In genomic region chr19:31762411-31763245, GRCm38 (mm10) we compare ENCODE assay signal across 8 mouse cellular contexts. TPM values are rescaled to one million over a fixed set of nuclear protein-coding genes. Genes with fewer than 3 reads are reported as not detected.
DNase-seq lines count a peak whose midpoint lies in the region; ATAC-seq lines count a peak whose summit lies in the region.

No protein-coding gene starts in this region.

- intact Hi-C loops in heart, postnatal 25 days (cut with DNase I), result loop anchor here (10.0 kb wide), 3 partner anchors 202 to 1518 kb away; partner anchors contain the start of gene Cstf2t

- no peak overlapping the region; the same call in 1 of the 2 replicates for H3K9ac ChIP-seq in forebrain, embryonic 11.5 days (ENCODE audit: low read length)

- no peaks in the 10 kb centered on the region for H3K36me3 ChIP-seq in forebrain, embryonic 11.5 days (ENCODE audit: control insufficient read depth, insufficient read depth, low read length)
- H3K36me3 ChIP-seq in limb, embryonic 10.5 days, result no peaks in the 10 kb centered on the region
- H3K36me3 ChIP-seq in midbrain, embryonic 10.5 days, result no peaks in the 10 kb centered on the region

- peak overlapping the region; percentile 96 for H3K4me2 ChIP-seq in forebrain, embryonic 11.5 days (ENCODE audit: low read depth, low read length, severe bottlenecking)

- DNase-seq in right cerebral cortex, postnatal 4 days, result peak; percentile 10
- DNase-seq in right cerebral cortex, adult 2 months (ENCODE audit: low spot score in 2 of 2), result no peak
- peak; percentile 74 for DNase-seq in forebrain, embryonic 11.5 days (ENCODE audit: low spot score)
- DNase-seq in heart, postnatal 25 days (ENCODE audit: low spot score), result peak; percentile 49
- DNase-seq in limb, embryonic 10.5 days (ENCODE audit: low spot score), result peak; percentile 88
- DNase-seq in midbrain, embryonic 10.5 days (ENCODE audit: low spot score), result peak; percentile 71
- DNase-seq in urinary bladder, postnatal 36 days (ENCODE audit: low spot score in 2 of 2), result peak; percentile 20
- no peak for DNase-seq in B cell, adult 2 months

- ATAC-seq in forebrain, embryonic 11.5 days (replicated peaks; ENCODE audit: low FRiP score), result peak; percentile 25

- peaks cover 10% of the 10 kb centered on the region for H3K4me1 ChIP-seq in forebrain, embryonic 11.5 days (replicated peaks; ENCODE audit: control insufficient read depth, insufficient read depth, low read length)
- peaks cover 36% of the 10 kb centered on the region for H3K4me1 ChIP-seq in limb, embryonic 10.5 days
- H3K4me1 ChIP-seq in midbrain, embryonic 10.5 days, result peaks cover 39% of the 10 kb centered on the region

- H3K9me3 ChIP-seq in forebrain, embryonic 11.5 days (ENCODE audit: control insufficient read depth, low read length), result no peaks in the 10 kb centered on the region
- no peaks in the 10 kb centered on the region for H3K9me3 ChIP-seq in limb, embryonic 10.5 days (replicated peaks)
- H3K9me3 ChIP-seq in midbrain, embryonic 10.5 days (replicated peaks), result no peaks in the 10 kb centered on the region

- H3K27ac ChIP-seq in forebrain, embryonic 11.5 days (ENCODE audit: low read depth, low read length), result no peak overlapping the region
- H3K27ac ChIP-seq in limb, embryonic 10.5 days, result peak overlapping the region; percentile 83
- H3K27ac ChIP-seq in midbrain, embryonic 10.5 days (replicated peaks), result peak overlapping the region; percentile 76

- H3K4me3 ChIP-seq in forebrain, embryonic 11.5 days (ENCODE audit: low read depth, low read length), result peak overlapping the region; percentile 50
- peak overlapping the region; percentile 70 for H3K4me3 ChIP-seq in limb, embryonic 10.5 days
- H3K4me3 ChIP-seq in midbrain, embryonic 10.5 days, result peak overlapping the region; percentile 71

- WGBS in forebrain, embryonic 11.5 days, result under 1% methylated on average over 24 of the region's 24 CpGs
- under 1% methylated on average over 24 of the region's 24 CpGs for WGBS in limb, embryonic 10.5 days
- WGBS in midbrain, embryonic 10.5 days, result under 1% methylated on average over 24 of the region's 24 CpGs

- peaks cover 17% of the 10 kb centered on the region for H3K27me3 ChIP-seq in forebrain, embryonic 11.5 days (ENCODE audit: control insufficient read depth, insufficient read depth, low read length)
- H3K27me3 ChIP-seq in limb, embryonic 10.5 days (ENCODE audit: low read depth, poor library complexity, severe bottlenecking), result peaks cover 8% of the 10 kb centered on the region; the same call in 1 of the 2 replicates
- peaks cover 56% of the 10 kb centered on the region for H3K27me3 ChIP-seq in midbrain, embryonic 10.5 days (ENCODE audit: low read depth, poor library complexity, severe bottlenecking)

RNA-seq across cellular contexts. Expression of gene Prkg1, which starts 2.2 kb away (rescaled TPM):
- polyA plus RNA-seq in forebrain, embryonic 11.5 days (2014; fragmentation: Nextera tagmentation; extraction: Ambion mirVana), result 4.9 and 5.6 TPM in 2 replicates
- 10 to 100 TPM; 12.2 to 14.8 TPM for total RNA-seq in heart, postnatal 25 days (2021)
- 1.4 and 3.4 TPM in 2 replicates for polyA plus RNA-seq in limb, embryonic 10.5 days (2016; fragmentation: Nextera tagmentation; extraction: Ambion mirVana)
- 3.2 and 5.4 TPM in 2 replicates for polyA plus RNA-seq in midbrain, embryonic 10.5 days (2016; fragmentation: Nextera tagmentation; extraction: Ambion mirVana)

Comparison
In these comparisons a context has a peak if more than half of its experiments do, and no peak if none do; other contexts are left out.
1. DNase-seq: peak in right cerebral cortex, postnatal 4 days (single experiment), forebrain, embryonic 11.5 days (single experiment), heart, postnatal 25 days (single experiment), limb, embryonic 10.5 days (single experiment), midbrain, embryonic 10.5 days (single experiment) and urinary bladder, postnatal 36 days (2 of 2); none in right cerebral cortex, adult 2 months (0 of 2) and B cell, adult 2 months (0 of 2).
2. Peak in every context shown above with its lines, with median percentiles within 50 percentile points of each other: H3K4me3 ChIP-seq.